Mouse (Mus musculus) small intestine, adult 2 months (tissue): ENCODE data around the gene Slc24a5. TPM values are rescaled to one million over a fixed set of nuclear protein-coding genes. Genes with fewer than 3 reads are reported as not detected.
"Not testable (repeated sequence)": the region's sequence is repeated elsewhere in the genome, so short reads cannot be mapped to it uniquely, and the experiment has no call there.

Experiments
- H3K27ac ChIP-seq: fragments of 200-500 bp; 2 replicates; pipeline ENCODE4 v1.5.1; 2012; ENCODE audit warnings: low read depth, low read length, control low read depth, inconsistent platforms; ENCODE audit not compliant: insufficient read depth
- H3K27me3 ChIP-seq: fragments of 200-500 bp; 2 replicates; pipeline ENCODE4 v1.6.1; 2012; ENCODE audit warnings: mild to moderate bottlenecking, moderate library complexity, low read length, inconsistent platforms; ENCODE audit not compliant: control insufficient read depth, insufficient read depth
- H3K36me3 ChIP-seq: fragments of 200-500 bp; 2 replicates; pipeline ENCODE4 v1.6.1; 2012; ENCODE audit warnings: mild to moderate bottlenecking, low read length, control low read depth, inconsistent platforms; ENCODE audit not compliant: control insufficient read depth, insufficient read depth
- H3K4me1 ChIP-seq: fragments of 200-500 bp; 2 replicates; pipeline ENCODE4 v1.6.1; 2012; ENCODE audit warnings: low read length, inconsistent platforms, mixed read lengths; ENCODE audit not compliant: control insufficient read depth, insufficient read depth, insufficient read length
- H3K4me3 ChIP-seq: fragments of 200-500 bp; 2 replicates; pipeline ENCODE4 v1.5.1; 2012; ENCODE audit warnings: low read depth, mild to moderate bottlenecking, control low read depth, inconsistent platforms, low read length, moderate library complexity
- CTCF ChIP-seq: fragments of 200-500 bp; IDR thresholded peaks from 2 replicates; pipeline ENCODE4 v1.5.1; 2012; ENCODE audit warnings: low read depth, mild to moderate bottlenecking, control low read depth, inconsistent platforms, low read length, moderate library complexity, mixed read lengths; ENCODE audit not compliant: insufficient replicate concordance, insufficient read length; ENCODE audit errors: extremely low read depth
- POLR2A ChIP-seq: fragments of 200-500 bp; IDR thresholded peaks from 2 replicates; pipeline ENCODE4 v1.6.1; 2012; ENCODE audit warnings: low read depth, mild to moderate bottlenecking, control low read depth, inconsistent platforms, low read length, moderate library complexity
- WGBS: fragments of 180-500 bp; shearing (Covaris S2); methylation state at CpG from one replicate; pipeline ENCODE4 v1.1.7; 2018; 5-methylcytosine and 5-hydroxymethylcytosine counted together
- polyA plus RNA-seq: library from polyadenylated mRNA; depleted of rRNA; stranded (reverse); fragments of >200 nt; gene quantifications from 2 replicates; pipeline ENCODE4 v1.2.3, GENCODE M21; 2012

The Slc24a5 gene
- polyA plus RNA-seq, 1 experiment = not detected

- H3K36me3 ChIP-seq = no peaks in the 10 kb centered on the region
- WGBS = 69% methylated on average over 3 of the region's 3 CpGs
- no peaks in the 10 kb centered on the region for H3K27me3 ChIP-seq
- H3K4me3 ChIP-seq = no peak overlapping the region
- H3K4me1 ChIP-seq = no peaks in the 10 kb centered on the region
- no peak overlapping the region for H3K27ac ChIP-seq
- TF ChIP-seq POLR2A = no peak
- TF ChIP-seq CTCF = no peak
These were observed 5.3 kb downstream of the Slc24a5 start for GRCm38 (mm10) chr2:125073056-125073780.

GRCm38 (mm10) chr2:125083879-125084278 lies 16.0 kb downstream of the Slc24a5 start:
- Histone ChIP-seq H3K27me3 (no peaks in the 10 kb centered on the region), H3K4me1 (no peaks in the 10 kb centered on the region), H3K27ac (no peak overlapping the region), H3K4me3 (no peak overlapping the region), H3K36me3 (0 out of 2 replicates have a peak, but pooled peaks cover 2% of the 10 kb centered on the region)
- TF ChIP-seq POLR2A (no peak), CTCF (no peak)
- WGBS = 43% methylated on average over 1 of the region's 1 CpGs

- TF ChIP-seq POLR2A (no peak), CTCF (no peak)
- Histone ChIP-seq H3K36me3 (0 out of 2 replicates have a peak, but pooled peaks cover 7% of the 10 kb centered on the region), H3K4me3 (no peak overlapping the region), H3K27me3 (no peaks in the 10 kb centered on the region), H3K4me1 (no peaks in the 10 kb centered on the region), H3K27ac (no peak overlapping the region)
- WGBS = 98% methylated on average over 7 of the region's 7 CpGs
These were observed 20.8 kb downstream of the Slc24a5 start for GRCm38 (mm10) chr2:125088757-125089156.

GRCm38 (mm10) chr2:125092123-125092522 lies 24.2 kb downstream of the Slc24a5 start:
- H3K4me3 ChIP-seq, H3K27ac ChIP-seq, H3K27me3 ChIP-seq, H3K4me1 ChIP-seq: not testable (repeated sequence)
- peaks cover 14% of the 10 kb centered on the region; the same call in 1 of the 2 replicates for H3K36me3 ChIP-seq
- WGBS = 78% methylated on average over 3 of the region's 3 CpGs

GRCm38 (mm10) chr2:125104491-125104890 lies 36.6 kb downstream of the Slc24a5 start:
- not testable (repeated sequence) for H3K4me3 ChIP-seq, H3K27ac ChIP-seq, H3K27me3 ChIP-seq, H3K4me1 ChIP-seq
- H3K36me3 ChIP-seq = peaks cover 14% of the 10 kb centered on the region
- WGBS = 98% methylated on average over 13 of the region's 13 CpGs

- not testable (repeated sequence) for H3K27ac ChIP-seq, H3K4me3 ChIP-seq, H3K27me3 ChIP-seq, H3K4me1 ChIP-seq
- 96% methylated on average over 4 of the region's 4 CpGs for WGBS
- H3K36me3 ChIP-seq = peaks cover 15% of the 10 kb centered on the region
These were observed 38.6 kb downstream of the Slc24a5 start for GRCm38 (mm10) chr2:125106536-125106935.

GRCm38 (mm10) chr2:125119381-125120110 lies 51.6 kb downstream of the Slc24a5 start:
- no peaks in the 10 kb centered on the region for H3K4me1 ChIP-seq
- no peak overlapping the region for H3K4me3 ChIP-seq
- H3K27ac ChIP-seq = no peak overlapping the region
- TF ChIP-seq POLR2A = no peak
- TF ChIP-seq CTCF = no peak
- H3K36me3 ChIP-seq = peaks cover 3% of the 10 kb centered on the region; the same call in 1 of the 2 replicates
- 0 out of 2 replicates have a peak, but pooled peaks cover 3% of the 10 kb centered on the region for H3K27me3 ChIP-seq
- 88% methylated on average over 6 of the region's 6 CpGs for WGBS
